Mouse (Mus musculus) MEL (cell line): ENCODE measurements around the gene Urgcp. TPM values are rescaled to one million over a fixed set of nuclear protein-coding genes. Genes with fewer than 3 reads are reported as not detected.
A peak's percentile ranks its signal among the peaks of the same experiment; 100 is the strongest.

Source experiments
- DNase-seq: peaks from one replicate; pipeline ENCODE4 v3.0.0; 2011; ENCODE audit warnings: low read depth, low spot score
- H3K27ac ChIP-seq: 2 replicates; pipeline ENCODE4 v1.5.1; 2012; ENCODE audit warnings: low read depth, mild to moderate bottlenecking, control low read depth, low read length, moderate library complexity; ENCODE audit not compliant: control insufficient read depth
- H3K27me3 ChIP-seq, 2 experiments: fragments of 150-350 bp in 1 of 2; sonication (generic) in 1 of 2; 2 replicates each; pipeline ENCODE4 v1.6.1; 2012; ENCODE audit warnings: low read length in 2 of 2, mild to moderate bottlenecking in 2 of 2, improper control_type of control experiment in 1 of 2, moderate library complexity in 1 of 2; ENCODE audit not compliant: insufficient read depth in 2 of 2, control insufficient read depth in 1 of 2
- H3K36me3 ChIP-seq, 2 experiments: 2 replicates each; pipeline ENCODE4 v1.6.1; 2012 to 2014; ENCODE audit warnings: low read length in 2 of 2, improper control_type of control experiment in 1 of 2, inconsistent platforms in 1 of 2, mild to moderate bottlenecking in 1 of 2; ENCODE audit not compliant: insufficient read depth in 2 of 2, control insufficient read depth in 1 of 2
- H3K4me1 ChIP-seq, 2 experiments: fragments of 150-350 bp in 1 of 2; sonication (generic) in 1 of 2; 2 replicates each; pipeline ENCODE4 v1.6.1; 2012; ENCODE audit warnings: low read length in 2 of 2, improper control_type of control experiment in 1 of 2, mild to moderate bottlenecking in 1 of 2; ENCODE audit not compliant: insufficient read depth in 2 of 2, control insufficient read depth in 1 of 2
- H3K4me3 ChIP-seq, 2 experiments: fragments of 150-350 bp in 1 of 2; sonication (generic) in 1 of 2; 2 replicates each; pipeline ENCODE4 v1.5.1; 2012; ENCODE audit warnings: low read depth in 2 of 2, low read length in 2 of 2, mild to moderate bottlenecking in 2 of 2, moderate library complexity in 2 of 2, control low read depth in 1 of 2, improper control_type of control experiment in 1 of 2; ENCODE audit not compliant: control insufficient read depth in 1 of 2, insufficient read depth in 1 of 2
- H3K79me2 ChIP-seq: 2 replicates; pipeline ENCODE4 v1.6.1; 2012; ENCODE audit warnings: mild to moderate bottlenecking, low read length, moderate library complexity; ENCODE audit not compliant: control insufficient read depth, poor library complexity, insufficient read depth
- H3K9ac ChIP-seq: 2 replicates; pipeline ENCODE4 v1.6.1; 2012; ENCODE audit warnings: low read depth, mild to moderate bottlenecking, control low read depth, low read length, moderate library complexity; ENCODE audit not compliant: control insufficient read depth, poor library complexity, severe bottlenecking
- H3K9me3 ChIP-seq: fragments of 150-350 bp; sonication (generic); replicated peaks from 2 replicates; pipeline ENCODE4 v1.6.1; 2012; ENCODE audit warnings: mild to moderate bottlenecking, low read length, improper control_type of control experiment, moderate library complexity; ENCODE audit not compliant: insufficient read depth
- CHD2 ChIP-seq: IDR thresholded peaks from 2 replicates; pipeline ENCODE4 v1.6.1; 2011; ENCODE audit warnings: low read length, improper control_type of control experiment
- CTCF ChIP-seq, 3 experiments: IDR thresholded peaks in 2 of 3; conservative IDR thresholded peaks in 1 of 3; 2 replicates each; pipeline ENCODE4 v1.5.1; 2011 to 2012; ENCODE audit warnings: low read length in 3 of 3, low read depth in 2 of 3, mild to moderate bottlenecking in 2 of 3, improper control_type of control experiment in 1 of 3, inconsistent platforms in 1 of 3, mixed read lengths in 1 of 3, moderate library complexity in 1 of 3; ENCODE audit not compliant: control insufficient read depth in 1 of 3, insufficient read depth in 1 of 3, poor library complexity in 1 of 3, severe bottlenecking in 1 of 3
- E2F4 ChIP-seq: IDR thresholded peaks from 2 replicates; pipeline ENCODE4 v1.6.1; 2011; ENCODE audit warnings: low read depth, low read length, improper control_type of control experiment, borderline replicate concordance
- ELF1 ChIP-seq: IDR thresholded peaks from 2 replicates; pipeline ENCODE4 v1.6.1; 2014; ENCODE audit warnings: low read depth, mild to moderate bottlenecking, inconsistent platforms, low read length, improper control_type of control experiment, moderate library complexity
- EP300 ChIP-seq, 2 experiments: IDR thresholded peaks; 2 replicates each; pipeline ENCODE4 v1.6.1; 2011; ENCODE audit warnings: improper control_type of control experiment in 2 of 2, low read length in 2 of 2, low read depth in 1 of 2, mild to moderate bottlenecking in 1 of 2
- ETS1 ChIP-seq: IDR thresholded peaks from 2 replicates; pipeline ENCODE4 v1.6.1; 2012; ENCODE audit warnings: low read depth, mild to moderate bottlenecking, inconsistent platforms, low read length, improper control_type of control experiment, moderate library complexity
- GATA1 ChIP-seq: IDR thresholded peaks from 2 replicates; pipeline ENCODE4 v1.6.1; 2011; ENCODE audit warnings: low read depth, low read length, improper control_type of control experiment
- JUND ChIP-seq: IDR thresholded peaks from 2 replicates; pipeline ENCODE4 v1.6.1; 2011; ENCODE audit warnings: low read depth, mild to moderate bottlenecking, improper control_type of control experiment, low read length
- MXI1 ChIP-seq: IDR thresholded peaks from 2 replicates; pipeline ENCODE4 v1.6.1; 2011; ENCODE audit warnings: mild to moderate bottlenecking, low read depth, low read length, improper control_type of control experiment
- MYC ChIP-seq: IDR thresholded peaks from 2 replicates; pipeline ENCODE4 v1.6.1; 2011; ENCODE audit warnings: low read depth, mild to moderate bottlenecking, low read length, improper control_type of control experiment, moderate library complexity
- POLR2AphosphoS5 ChIP-seq: IDR thresholded peaks from 2 replicates; pipeline ENCODE4 v1.6.1; 2012; ENCODE audit warnings: low read depth, borderline replicate concordance, mild to moderate bottlenecking, inconsistent platforms, low read length, moderate library complexity, mixed read lengths
- RAD21 ChIP-seq: IDR thresholded peaks from 2 replicates; pipeline ENCODE4 v1.6.1; 2011; ENCODE audit warnings: mild to moderate bottlenecking, low read depth, low read length, improper control_type of control experiment
- RCOR1 ChIP-seq: IDR thresholded peaks from 2 replicates; pipeline ENCODE4 v1.6.1; 2012; ENCODE audit warnings: low read depth, mild to moderate bottlenecking, inconsistent platforms, low read length, improper control_type of control experiment
- SMC3 ChIP-seq: IDR thresholded peaks from 2 replicates; pipeline ENCODE4 v1.6.1; 2011; ENCODE audit warnings: low read depth, low read length, improper control_type of control experiment
- TAL1 ChIP-seq: IDR thresholded peaks from 2 replicates; pipeline ENCODE4 v1.6.1; 2012; ENCODE audit warnings: mild to moderate bottlenecking, inconsistent platforms, low read length, moderate library complexity, mixed read lengths
- TBP ChIP-seq: IDR thresholded peaks from 2 replicates; pipeline ENCODE4 v1.8.0; 2011; ENCODE audit warnings: low read depth, low read length, improper control_type of control experiment
- TCF12 ChIP-seq: IDR thresholded peaks from 2 replicates; pipeline ENCODE4 v1.6.1; 2014; ENCODE audit warnings: low read depth, mild to moderate bottlenecking, inconsistent platforms, low read length, improper control_type of control experiment, moderate library complexity
- ZC3H11A ChIP-seq: IDR thresholded peaks from 2 replicates; pipeline ENCODE4 v1.6.1; 2012; ENCODE audit warnings: low read depth, mild to moderate bottlenecking, inconsistent platforms, low read length, improper control_type of control experiment
- ZNF384 ChIP-seq: IDR thresholded peaks from 2 replicates; pipeline ENCODE4 v1.6.1; 2012; ENCODE audit warnings: low read depth, mild to moderate bottlenecking, inconsistent platforms, low read length, improper control_type of control experiment
- polyA plus RNA-seq, 2 experiments: library from polyadenylated mRNA; stranded (reverse) in 1 of 2; unstranded in 1 of 2; fragments of >175 nt in 1 of 2; fragments of >200 nt in 1 of 2; gene quantifications; 2 replicates each; pipeline versions ENCODE4 v1.2.1 to v1.2.4; 2012; ENCODE audit warnings: low replicate concordance in 2 of 2, low read depth in 1 of 2; ENCODE audit not compliant: insufficient read length in 2 of 2, insufficient read depth in 1 of 2, missing spikeins in 1 of 2
- total RNA-seq: library from RNA; depleted of rRNA; stranded (reverse); fragments of 300-350 nt; gene quantifications from 2 replicates; pipeline ENCODE4 v1.2.3, GENCODE M21; 2012

The Urgcp gene
- total and polyA plus RNA-seq, 3 experiments: 19.5 to 34.9 (median 29.2) TPM

DNA sequence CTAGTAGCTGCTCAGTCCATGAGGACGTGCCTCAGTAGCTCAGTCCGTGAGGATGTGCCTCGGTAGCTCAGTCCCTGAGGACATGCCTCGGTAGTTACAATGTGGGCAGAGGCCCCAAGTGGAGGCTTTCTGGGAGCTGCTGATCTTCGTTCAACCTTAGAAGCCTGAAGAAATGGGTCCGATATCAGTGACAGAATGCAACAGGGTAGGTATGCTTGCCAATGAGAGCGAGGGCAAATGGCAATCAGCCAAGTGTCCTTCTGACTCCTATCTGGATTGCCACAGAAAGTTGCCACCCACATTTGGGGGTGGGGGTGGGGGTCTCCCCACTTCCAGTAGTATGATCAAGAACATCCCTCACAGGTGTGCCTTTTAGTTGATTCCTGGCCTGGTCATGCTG lies 61.4 kb downstream of the Urgcp start:
- Histone ChIP-seq H3K27ac (peak overlapping the region; percentile 84), H3K4me1 (peaks cover 15 to 31% of the 10 kb centered on the region in 2 experiments), H3K79me2 (peaks cover 4% of the 10 kb centered on the region), H3K36me3 (peaks cover 0 to 30% of the 10 kb centered on the region in 2 experiments; a peak in 2 of 4 replicates), H3K9me3 (no peaks in the 10 kb centered on the region), H3K27me3 (no peaks in the 10 kb centered on the region; a peak in 1 of 4 replicates)
- TF ChIP-seq TAL1: peak; percentile 20; the same call in 1 of the 2 replicates
- TF ChIP-seq ETS1: peak; percentile 72
- peak; percentile 14; the same call in 1 of the 2 replicates for TF ChIP-seq MXI1
- TF ChIP-seq CHD2: no peak
- no peak for TF ChIP-seq ZC3H11A
- 0 out of 2 replicates have a peak, but pooled peaks have one; percentile 49 for TF ChIP-seq TBP
- peak; percentile 51; the same call in 1 of the 2 replicates for TF ChIP-seq GATA1
- peak; percentile 50; the same call in 1 of the 2 replicates for TF ChIP-seq TCF12
- TF ChIP-seq JUND: 0 out of 2 replicates have a peak, but pooled peaks have one; percentile 4
- peak in 1 of 2 experiments; percentile 70; a peak in 3 of 4 replicates for TF ChIP-seq EP300 (IDR thresholded peaks at IDR 0.05; ENCODE audit: low read depth in 1 of 2, low read length in 2 of 2)
- TF ChIP-seq MYC: no peak
- no peak for TF ChIP-seq POLR2AphosphoS5
- TF ChIP-seq, all 39 proteins: peak for 8
- H3K4me3 ChIP-seq: peak overlapping the region; percentile 14 to 30; a peak in 3 of 4 replicates
- peak; percentile 87 for DNase-seq
- H3K9ac ChIP-seq: peak overlapping the region; percentile 55

- H3K36me3 ChIP-seq: no peaks in the 10 kb centered on the region; a peak in 1 of 4 replicates
- no peak overlapping the region for H3K4me3 ChIP-seq
- no peak overlapping the region for H3K27ac ChIP-seq
- TF ChIP-seq ELF1 (no peak), TBP (no peak), ZNF384 (0 out of 2 replicates have a peak, but pooled peaks have one; percentile 31), E2F4 (no peak), CTCF (IDR thresholded peaks at IDR 0.05 in 2 of 3, conservative IDR thresholded peaks at IDR 0.05 in 1 of 3; ENCODE audit: control insufficient read depth in 1 of 3, insufficient read depth in 1 of 3, low read depth in 2 of 3, low read length in 3 of 3, poor library complexity in 1 of 3, severe bottlenecking in 1 of 3) (peak; percentile 73 to 97 (median 74)), RCOR1 (peak; percentile 19; the same call in 1 of the 2 replicates), RAD21 (peak; percentile 98), SMC3 (peak; percentile 96), ZC3H11A (peak; percentile 97)
- DNase-seq: peak; percentile 71
- H3K9me3 ChIP-seq: no peaks in the 10 kb centered on the region
- no peak overlapping the region for H3K9ac ChIP-seq
- H3K27me3 ChIP-seq: no peaks in the 10 kb centered on the region
- peaks cover 4 to 8% of the 10 kb centered on the region in 2 experiments; a peak in 3 of 4 replicates for H3K4me1 ChIP-seq
- no peaks in the 10 kb centered on the region for H3K79me2 ChIP-seq
Measured at GRCm38 (mm10) chr11:5691775-5692174, 70.4 kb downstream of the Urgcp start.
